In genomic region chr11:44616788-44617712, GRCm38 (mm10) we compare ENCODE assay signal across 8 mouse cellular contexts. TPM values are rescaled to one million over a fixed set of nuclear protein-coding genes. Genes with fewer than 3 reads are reported as not detected.
A peak's percentile ranks its signal among the peaks of the same experiment; 100 is the strongest.
DNase-seq lines count a peak whose midpoint lies in the region; ATAC-seq lines count a peak whose summit lies in the region.

Gene Ebf1, plus strand, starts transcription at chr11:44617317.

- H3K4me1 ChIP-seq in intestine, embryonic 15.5 days (replicated peaks), result peaks cover 20% of the 10 kb centered on the region
- 0 out of 2 replicates have a peak, but pooled peaks cover 3% of the 10 kb centered on the region for H3K4me1 ChIP-seq in liver, embryonic 11.5 days (replicated peaks; ENCODE audit: control insufficient read depth, insufficient read depth, low read length)
- 0 out of 2 replicates have a peak, but pooled peaks cover 7% of the 10 kb centered on the region for H3K4me1 ChIP-seq in stomach, embryonic 14.5 days (ENCODE audit: control insufficient read depth, insufficient read depth, low read length)

- peak within 1 kb of the TSS; percentile 49 for H3K9ac ChIP-seq in intestine, embryonic 15.5 days
- no peak within 1 kb of the TSS for H3K9ac ChIP-seq in liver, embryonic 11.5 days (ENCODE audit: low read depth, low read length)
- peak within 1 kb of the TSS; percentile 48 for H3K9ac ChIP-seq in stomach, embryonic 14.5 days (replicated peaks; ENCODE audit: low read depth, low read length)

- WGBS in intestine, embryonic 15.5 days, result under 1% methylated on average over 29 of the region's 31 CpGs
- WGBS in liver, embryonic 11.5 days, result under 1% methylated on average over 30 of the region's 31 CpGs
- WGBS in stomach, embryonic 14.5 days, result under 1% methylated on average over 30 of the region's 31 CpGs

- no peaks in the 10 kb centered on the region for H3K36me3 ChIP-seq in intestine, embryonic 15.5 days
- no peaks in the 10 kb centered on the region for H3K36me3 ChIP-seq in liver, embryonic 11.5 days (ENCODE audit: control insufficient read depth, insufficient read depth, low read length)
- no peaks in the 10 kb centered on the region for H3K36me3 ChIP-seq in stomach, embryonic 14.5 days (ENCODE audit: control insufficient read depth, insufficient read depth, low read length)

- peak within 1 kb of the TSS; percentile 56 for H3K4me3 ChIP-seq in intestine, embryonic 15.5 days (replicated peaks)
- peak within 1 kb of the TSS; percentile 46 for H3K4me3 ChIP-seq in liver, embryonic 11.5 days (ENCODE audit: low read depth, low read length)
- H3K4me3 ChIP-seq in stomach, embryonic 14.5 days (ENCODE audit: low read depth, low read length), result peak within 1 kb of the TSS; percentile 50

- peak; percentile 96 to 97 for DNase-seq in B cell, adult 2 months
- peak; percentile 92 for DNase-seq in adrenal gland, postnatal 14 days
- DNase-seq in embryo, embryonic 9.5 days (ENCODE audit: extremely low spot score), result peak; percentile 96
- DNase-seq in gonadal fat pad, adult 2 months (ENCODE audit: low read depth), result no peak
- DNase-seq in liver, embryonic 11.5 days (ENCODE audit: low spot score), result peak; percentile 80
- peak; percentile 62 for DNase-seq in naive thymus-derived CD4-positive, alpha-beta T cell, adult 2 months (ENCODE audit: low read depth)

- peak; percentile 98 for ATAC-seq in intestine, embryonic 15.5 days
- ATAC-seq in liver, embryonic 11.5 days (replicated peaks; ENCODE audit: low FRiP score), result peak; percentile 97
- ATAC-seq in stomach, embryonic 14.5 days (ENCODE audit: insufficient number of reproducible peaks, insufficient read depth, low FRiP score, low read depth), result peak; percentile 94

- H3K27ac ChIP-seq in intestine, embryonic 15.5 days, result peak within 1 kb of the TSS; percentile 48; the same call in 1 of the 2 replicates
- H3K27ac ChIP-seq in liver, embryonic 11.5 days (ENCODE audit: low read depth, low read length), result no peak within 1 kb of the TSS
- peak within 1 kb of the TSS; percentile 39; the same call in 1 of the 2 replicates for H3K27ac ChIP-seq in stomach, embryonic 14.5 days (ENCODE audit: low read length)

- peak within 1 kb of the TSS; percentile 90 for H3K4me2 ChIP-seq in intestine, embryonic 15.5 days (replicated peaks)
- peak within 1 kb of the TSS; percentile 71 for H3K4me2 ChIP-seq in liver, embryonic 11.5 days
- peak within 1 kb of the TSS; percentile 50 for H3K4me2 ChIP-seq in stomach, embryonic 14.5 days (replicated peaks; ENCODE audit: low read depth, low read length)

- H3K27me3 ChIP-seq in intestine, embryonic 15.5 days (replicated peaks), result peaks cover 78% of the 10 kb centered on the region
- peaks cover 97% of the 10 kb centered on the region for H3K27me3 ChIP-seq in liver, embryonic 11.5 days (replicated peaks; ENCODE audit: control insufficient read depth, insufficient read depth, low read length)
- H3K27me3 ChIP-seq in stomach, embryonic 14.5 days (ENCODE audit: control insufficient read depth, insufficient read depth, low read length), result peaks cover 56% of the 10 kb centered on the region

- H3K9me3 ChIP-seq in intestine, embryonic 15.5 days, result no peaks in the 10 kb centered on the region
- H3K9me3 ChIP-seq in liver, embryonic 11.5 days (ENCODE audit: control insufficient read depth, low read length), result no peaks in the 10 kb centered on the region
- no peaks in the 10 kb centered on the region for H3K9me3 ChIP-seq in stomach, embryonic 14.5 days (ENCODE audit: control insufficient read depth, low read depth, low read length)

RNA-seq across cellular contexts. Expression of gene Ebf1, which starts in this region (rescaled TPM):
- total RNA-seq in adrenal gland, postnatal 14 days (2021), result 35.5 and 50.8 TPM in 2 replicates
- polyA plus RNA-seq in gonadal fat pad, adult 2 months (2012; rRNA removed), result 36.0 and 43.7 TPM in 2 replicates
- polyA plus RNA-seq in intestine, embryonic 15.5 days (2015; fragmentation: Nextera tagmentation; extraction: Ambion mirVana), result 9.5 and 12.1 TPM in 2 replicates
- polyA plus RNA-seq in liver, embryonic 11.5 days (2014; fragmentation: Nextera tagmentation; extraction: Ambion mirVana), result 0.75 and 0.99 TPM in 2 replicates
- polyA plus RNA-seq in stomach, embryonic 14.5 days (2014; fragmentation: Nextera tagmentation; extraction: Ambion mirVana), result 13.3 and 15.9 TPM in 2 replicates

Comparison
In these comparisons a context has a peak if more than half of its experiments do, and no peak if none do; other contexts are left out.
1. Peak in DNase-seq, ATAC-seq, H3K4me3 ChIP-seq and H3K4me2 ChIP-seq in liver, embryonic 11.5 days; RNA of the gene not detected or under 1 TPM.